Mouse (Mus musculus): Measurements from ENCODE around the gene Gm6588. TPM values are rescaled to one million over a fixed set of nuclear protein-coding genes. Genes with fewer than 3 reads are reported as not detected.
A peak's percentile ranks its signal among the peaks of the same experiment; 100 is the strongest.
"Not testable (repeated sequence)": the region's sequence is repeated elsewhere in the genome, so short reads cannot be mapped to it uniquely, and the experiment has no call there.

The Gm6588 gene
- not detected for total RNA-seq (2022)

DNA sequence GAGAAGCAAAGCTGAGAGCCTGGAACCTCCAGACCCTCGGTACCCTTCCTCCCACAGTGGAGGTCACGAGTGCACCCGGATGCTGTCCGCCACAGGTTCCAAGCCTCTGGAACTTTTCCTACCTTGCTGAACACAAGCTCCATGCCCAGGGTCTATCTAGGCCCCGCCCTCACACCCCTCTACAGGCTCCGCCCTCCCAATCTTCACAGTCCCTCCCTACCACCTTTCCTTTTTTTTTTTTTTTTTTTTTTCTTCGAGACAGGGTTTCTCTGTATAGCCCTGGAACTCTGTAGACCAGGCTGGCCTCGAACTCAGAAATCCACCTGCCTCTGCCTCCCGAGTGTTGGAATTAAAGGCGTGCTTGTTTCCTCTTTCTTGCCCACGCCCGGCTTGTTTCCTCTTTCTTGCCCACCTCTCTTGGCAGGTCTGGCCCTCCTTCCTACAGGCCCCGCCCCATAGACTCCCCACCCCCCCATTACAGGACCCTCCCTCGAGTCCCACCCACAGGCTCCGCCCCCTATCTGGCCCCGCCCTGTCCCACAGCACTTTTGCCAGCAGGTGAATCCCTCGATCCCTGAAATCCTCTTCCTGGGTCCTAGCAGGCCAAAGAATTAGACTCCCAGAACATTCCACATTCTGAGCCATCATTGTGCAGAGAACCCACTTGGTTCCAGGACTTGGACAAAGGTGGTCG is at the start of gene Gm6588:
Gene Gm6588, plus strand, starts transcription at position 680 of the 694 bp plus-strand sequence.
- no peak for DNase-seq (ENCODE audit: low spot score in 2 of 2)

DNA sequence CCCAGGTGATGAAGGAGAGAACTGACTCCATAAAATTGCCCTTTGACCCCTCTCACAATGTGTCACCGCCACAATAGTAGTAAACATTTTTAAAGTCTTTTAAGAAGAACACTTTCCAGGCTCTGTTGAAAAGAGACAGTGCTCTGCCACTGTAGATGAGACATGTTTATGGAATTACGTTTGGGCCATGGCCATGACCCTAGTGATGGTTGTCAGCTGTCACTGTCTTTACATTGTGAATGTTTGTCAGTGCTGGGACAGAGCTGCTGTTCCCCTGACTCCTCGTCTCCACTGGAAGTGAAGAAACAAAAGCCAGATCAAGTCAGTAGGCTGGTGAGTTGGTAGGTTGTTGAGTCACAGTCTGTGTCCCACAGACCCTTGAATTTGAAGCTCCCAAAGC is 46.8 kb upstream of the Gm6588 start:
- DNase-seq (ENCODE audit: low spot score in 2 of 2), result no peak

DNA sequence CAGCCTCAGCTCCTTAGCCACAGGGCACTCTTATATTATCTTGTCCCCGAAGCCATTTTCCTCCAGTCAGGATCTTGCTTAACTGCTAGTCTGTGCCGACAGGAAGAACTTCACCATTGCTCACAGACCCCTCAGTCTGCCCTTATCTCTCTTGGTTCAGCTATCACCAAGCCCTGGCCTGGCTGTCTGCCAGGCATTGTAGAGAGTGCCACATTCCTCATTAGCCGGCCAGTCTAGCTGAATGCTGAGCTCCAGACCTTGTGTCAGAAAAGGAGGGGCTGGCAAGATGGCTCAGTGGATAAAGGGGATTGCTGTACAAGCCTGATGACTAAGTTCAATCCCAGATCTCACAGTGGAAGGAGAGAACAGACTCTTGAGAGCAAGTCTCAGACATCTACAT is 43.2 kb upstream of the Gm6588 start:
- DNase-seq (ENCODE audit: low spot score in 2 of 2), result no peak

DNA sequence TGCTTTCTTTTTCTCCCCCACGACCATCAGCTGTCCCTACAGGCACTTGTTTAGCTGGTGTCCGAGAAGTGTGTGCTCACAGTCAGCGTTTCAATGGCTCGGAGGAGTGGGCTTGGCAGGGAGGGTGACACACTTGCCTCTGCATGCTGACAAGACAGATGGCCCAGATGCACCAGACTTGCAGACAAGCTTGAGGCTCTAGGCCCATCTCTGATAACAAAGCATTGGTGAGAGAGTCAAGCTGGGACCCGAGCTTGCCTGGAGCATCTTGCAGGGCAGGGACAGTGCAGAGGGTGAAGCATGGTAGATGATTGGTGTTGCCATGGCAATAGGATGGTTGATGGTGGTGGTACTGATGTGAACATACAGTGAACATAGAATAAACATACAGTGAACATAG is 40.0 kb upstream of the Gm6588 start:
- no peak for DNase-seq (ENCODE audit: low spot score in 2 of 2)

DNA sequence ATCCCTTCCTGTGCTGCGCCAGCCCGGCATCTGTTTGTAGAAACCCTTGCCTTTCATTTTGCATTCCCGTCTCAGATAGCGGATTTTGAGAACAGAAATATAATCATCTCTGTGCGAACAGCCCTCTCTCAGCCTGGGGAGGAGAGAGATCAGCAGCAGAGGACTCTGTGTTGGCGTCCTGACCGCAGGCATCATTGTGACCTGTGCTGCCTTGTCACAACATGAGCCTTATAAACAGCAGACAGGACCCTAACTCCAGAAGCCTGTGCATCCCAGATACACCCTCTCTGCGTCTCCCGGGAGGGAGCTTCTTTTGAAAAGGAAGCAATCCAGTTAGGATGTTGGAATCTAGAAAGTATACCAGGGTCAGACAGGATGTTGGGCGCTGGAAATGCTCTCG is 38.2 kb upstream of the Gm6588 start:
- no peak for DNase-seq (ENCODE audit: low spot score in 2 of 2)

DNA sequence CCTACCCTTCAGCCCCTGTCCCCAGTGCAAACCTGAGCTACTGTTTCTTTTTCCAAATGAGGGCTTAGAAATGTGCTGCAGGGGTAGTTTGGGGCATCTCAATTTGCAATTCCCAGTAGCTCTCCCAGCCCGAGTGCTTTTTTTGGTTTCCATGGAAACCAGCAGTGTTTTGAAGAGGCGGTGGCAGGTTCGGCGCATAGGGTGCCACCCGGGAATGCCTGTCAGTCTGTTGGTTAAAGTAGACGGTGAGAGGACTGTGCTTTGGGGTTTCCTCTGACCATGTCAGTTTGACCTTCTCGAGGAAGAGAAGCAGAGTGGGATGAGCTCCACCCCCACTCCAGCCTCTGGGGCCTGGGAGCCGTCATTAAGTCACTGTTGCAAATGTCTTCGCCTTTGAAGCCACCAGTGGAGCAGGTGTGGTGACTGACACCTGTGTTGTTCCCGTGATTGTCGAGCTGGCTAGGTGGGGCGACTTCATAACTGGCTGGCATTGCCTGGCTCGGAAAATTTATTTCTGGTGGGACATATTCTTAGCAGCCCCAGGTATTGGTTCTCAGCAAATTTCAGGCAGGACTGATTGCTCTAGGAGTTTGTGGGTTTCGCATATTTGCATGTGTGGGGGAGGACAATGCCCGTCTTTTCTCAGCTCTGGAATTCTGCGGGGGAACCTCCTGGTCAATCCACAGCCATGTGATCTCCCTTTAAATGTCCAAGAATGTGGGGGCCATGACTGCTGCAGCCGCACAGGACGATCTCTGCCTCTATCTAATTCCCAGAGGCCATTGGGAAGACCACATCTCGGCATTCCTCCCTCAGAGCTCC is 37.5 kb upstream of the Gm6588 start:
- peak; percentile 57 to 70 for DNase-seq (ENCODE audit: low spot score in 2 of 2)

GRCm38 (mm10) chr5:112412781-112413180 is 36.4 kb upstream of the Gm6588 start:
- not testable (repeated sequence) for DNase-seq (ENCODE audit: low spot score in 2 of 2)

DNA sequence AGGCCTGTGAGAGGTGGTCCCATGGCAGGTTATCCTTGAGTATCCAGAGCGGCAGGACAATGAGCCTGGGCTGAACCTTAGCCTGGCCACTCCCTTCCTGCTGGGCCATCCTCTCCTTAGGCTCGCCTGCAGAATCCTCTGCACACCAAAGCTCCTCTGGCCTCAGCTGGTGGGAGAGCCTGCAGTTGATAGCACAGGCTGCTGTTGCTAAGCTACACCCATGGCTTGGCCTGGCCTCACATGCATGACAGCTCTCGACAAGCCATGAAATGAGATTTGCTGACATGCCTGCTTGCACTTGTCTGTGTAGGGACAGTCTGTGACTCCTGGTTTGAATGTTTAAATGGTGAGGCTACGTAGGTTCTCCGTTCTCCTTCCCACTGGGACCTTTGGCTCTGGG is 32.6 kb upstream of the Gm6588 start:
- DNase-seq (ENCODE audit: low spot score in 2 of 2), result no peak

DNA sequence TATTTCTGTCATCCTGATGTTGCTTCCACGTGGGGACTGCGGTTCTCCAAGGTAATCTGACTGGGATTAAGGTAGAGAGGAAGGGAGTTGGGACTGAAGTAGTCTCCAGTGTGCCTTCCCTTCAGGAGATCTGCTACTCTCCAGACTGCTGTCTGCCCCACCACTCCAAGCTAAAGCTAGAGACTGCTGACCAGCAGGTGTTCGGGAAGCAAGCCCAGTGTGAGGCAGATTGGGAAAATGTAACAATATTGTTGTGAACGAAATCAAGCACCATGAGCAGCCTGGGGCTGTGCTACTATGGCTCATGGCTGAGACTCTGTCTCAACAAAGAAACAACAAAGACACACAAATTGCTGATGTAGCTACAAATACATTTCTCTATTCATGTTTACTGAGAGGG is 31.2 kb upstream of the Gm6588 start:
- DNase-seq (ENCODE audit: low spot score in 2 of 2), result no peak

- no peak for DNase-seq (ENCODE audit: low spot score in 2 of 2)
These were observed 29.7 kb upstream of the Gm6588 start for GRCm38 (mm10) chr5:112419535-112419934.

GRCm38 (mm10) chr5:112426635-112427034 is 22.6 kb upstream of the Gm6588 start:
- no peak for DNase-seq (ENCODE audit: low spot score in 2 of 2)

GRCm38 (mm10) chr5:112427283-112427682 is 21.9 kb upstream of the Gm6588 start:
- DNase-seq (ENCODE audit: low spot score in 2 of 2), result peak in 1 of 2 experiments; percentile 73

DNA sequence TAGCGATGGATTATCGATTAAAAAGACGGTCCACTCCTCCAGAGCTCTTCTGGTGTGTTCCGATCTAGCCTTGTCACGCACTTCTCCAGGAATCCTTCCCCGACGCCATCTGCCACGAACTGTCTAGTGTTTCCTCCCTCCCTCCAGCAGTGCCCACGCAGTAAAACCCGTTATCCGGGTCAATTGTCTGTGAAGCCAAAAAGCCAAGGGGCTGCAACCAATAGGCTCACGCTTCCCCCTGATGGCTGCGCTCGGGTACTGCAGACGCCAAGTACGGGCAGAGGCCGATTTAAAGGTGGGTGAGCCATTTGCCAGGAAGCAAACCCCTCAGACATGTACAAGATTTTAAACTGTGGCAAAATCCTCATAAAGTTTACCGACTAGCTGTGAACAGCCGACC is 20.3 kb upstream of the Gm6588 start:
- peak; percentile 60 to 66 for DNase-seq (ENCODE audit: low spot score in 2 of 2)

DNA sequence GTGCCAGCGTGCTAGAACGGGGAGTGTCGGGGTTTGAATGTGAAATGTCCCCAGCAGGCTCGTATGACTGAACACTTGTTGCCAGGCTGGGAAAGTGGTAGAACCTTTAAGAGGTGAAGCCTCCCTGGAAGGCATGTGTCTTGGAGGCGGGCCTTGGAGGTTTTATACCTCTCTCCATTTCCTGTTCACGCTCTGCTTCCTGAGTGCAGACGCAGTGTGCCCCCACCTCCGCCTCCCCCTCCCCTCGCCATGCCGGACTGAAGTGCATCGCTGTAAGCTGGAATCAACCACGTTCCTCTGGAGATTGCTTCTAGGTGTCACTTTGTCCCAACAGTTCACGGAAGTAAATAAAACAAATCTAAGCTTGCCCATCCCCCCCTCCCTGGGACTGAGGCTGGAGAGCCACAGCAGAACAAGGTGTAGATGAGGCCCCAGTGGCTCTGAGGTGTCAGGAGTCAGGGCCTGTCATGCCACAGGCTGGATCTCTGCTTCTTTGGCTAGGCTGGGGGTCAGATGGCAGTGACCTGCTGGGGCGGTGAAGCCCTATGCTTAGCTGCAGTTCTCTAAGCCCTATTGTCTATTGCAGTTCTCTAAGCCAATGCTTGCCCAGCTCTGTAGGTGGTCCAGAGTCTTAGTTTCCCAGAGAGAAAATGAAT is 18.0 kb upstream of the Gm6588 start:
- no peak for DNase-seq (ENCODE audit: low spot score in 2 of 2)

DNA sequence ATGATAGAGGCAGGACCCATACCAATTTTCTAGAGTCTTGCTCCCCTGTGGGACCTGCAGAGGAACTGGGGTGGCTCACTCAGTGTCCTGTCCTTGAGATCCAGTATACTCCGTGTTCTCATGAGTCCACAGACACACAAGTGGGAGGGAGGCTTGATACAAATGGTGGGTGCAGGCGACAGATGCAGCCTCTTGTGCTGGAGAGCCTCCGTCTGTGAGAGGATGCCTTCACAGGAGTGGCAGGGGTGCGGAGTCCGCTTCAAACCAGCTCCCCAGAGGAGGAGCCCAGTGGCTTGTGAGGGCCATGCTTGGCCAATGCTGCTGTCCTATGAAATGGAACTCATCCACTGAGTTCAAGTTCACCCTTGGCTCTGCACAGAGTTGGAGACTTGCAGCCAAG is 17.2 kb upstream of the Gm6588 start:
- DNase-seq (ENCODE audit: low spot score in 2 of 2), result peak in 1 of 2 experiments; percentile 65

GRCm38 (mm10) chr5:112433004-112433403 is 16.2 kb upstream of the Gm6588 start:
- peak; percentile 72 to 91 for DNase-seq (ENCODE audit: low spot score in 2 of 2)

- no peak for DNase-seq (ENCODE audit: low spot score in 2 of 2)
These were observed 10.7 kb upstream of the Gm6588 start for GRCm38 (mm10) chr5:112438535-112438934.

GRCm38 (mm10) chr5:112453088-112453487 is 3.9 kb downstream of the Gm6588 start:
- DNase-seq (ENCODE audit: low spot score in 2 of 2), result no peak

- DNase-seq (ENCODE audit: low spot score in 2 of 2), result no peak
These were observed 5.8 kb downstream of the Gm6588 start for GRCm38 (mm10) chr5:112454966-112455555.

GRCm38 (mm10) chr5:112459903-112460302 is 10.7 kb downstream of the Gm6588 start:
- DNase-seq (ENCODE audit: low spot score in 2 of 2), result no peak

DNA sequence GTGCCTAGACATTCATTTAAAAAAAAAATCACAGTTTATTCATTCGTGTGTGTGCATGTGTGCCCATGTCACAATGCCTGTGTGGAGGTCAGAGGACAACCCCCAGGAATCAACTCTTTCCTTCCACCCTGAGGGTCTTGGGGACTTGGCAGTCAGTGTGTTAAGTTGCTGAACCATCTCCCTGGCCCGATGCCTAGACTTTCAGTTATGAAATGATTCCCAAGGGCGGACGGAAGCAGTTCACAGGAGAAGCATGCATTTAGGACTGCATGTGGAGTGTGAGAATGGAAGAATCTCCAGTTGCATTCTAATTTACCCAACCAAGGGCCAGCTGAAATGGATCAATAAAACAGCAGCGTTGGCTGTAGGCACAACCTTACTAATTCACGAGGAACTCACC is 17.1 kb downstream of the Gm6588 start:
- DNase-seq (ENCODE audit: low spot score in 2 of 2), result no peak

All from layer of hippocampus, adult 8-10 months (tissue).